Mouse (Mus musculus) embryonic facial prominence, embryonic 10.5 days (tissue): ENCODE results near the gene Chrnb2. TPM values are rescaled to one million over a fixed set of nuclear protein-coding genes. Genes with fewer than 3 reads are reported as not detected.
"Not testable (repeated sequence)": the region's sequence is repeated elsewhere in the genome, so short reads cannot be mapped to it uniquely, and the experiment has no call there.

Experiments
- DNase-seq: peaks from one replicate; pipeline ENCODE4 v3.0.0-alpha.2; 2017; ENCODE audit warnings: low spot score
- H3K27ac ChIP-seq: fragments of 300-500 bp; sonication (generic); replicated peaks from 2 replicates; pipeline ENCODE4 v1.5.1; 2016; ENCODE audit warnings: mild to moderate bottlenecking
- H3K27me3 ChIP-seq: fragments of 300-500 bp; sonication (generic); replicated peaks from 2 replicates; pipeline ENCODE4 v1.6.1; 2016; ENCODE audit warnings: low read depth, mild to moderate bottlenecking; ENCODE audit not compliant: poor library complexity, severe bottlenecking
- H3K36me3 ChIP-seq: fragments of 300-500 bp; sonication (generic); replicated peaks from 2 replicates; pipeline ENCODE4 v1.6.1; 2016; ENCODE audit warnings: mild to moderate bottlenecking, moderate library complexity
- H3K4me1 ChIP-seq: fragments of 300-500 bp; sonication (generic); 2 replicates; pipeline ENCODE4 v1.6.1; 2016
- H3K4me3 ChIP-seq: fragments of 300-500 bp; sonication (generic); 2 replicates; pipeline ENCODE4 v1.5.1; 2016; ENCODE audit warnings: mild to moderate bottlenecking, moderate library complexity
- H3K9me3 ChIP-seq: fragments of 300-500 bp; sonication (generic); 2 replicates; pipeline ENCODE4 v1.6.1; 2016; ENCODE audit warnings: mild to moderate bottlenecking
- whole genome bisulfite sequencing: fragments of 180-500 bp; shearing (Covaris S2); methylation state at CpG from one replicate; pipeline ENCODE4 v1.1.7; 2016; 5-methylcytosine and 5-hydroxymethylcytosine counted together
- polyA plus RNA-seq: library from polyadenylated mRNA; unstranded; fragments of >200 nt; fragmentation: Nextera tagmentation; extraction: Ambion mirVana; gene quantifications from 2 replicates; pipeline ENCODE4 v1.2.1, GENCODE M21; 2016

Chrnb2 gene
- 3.7 and 4.8 TPM in 2 replicates for polyA plus RNA-seq

DNA sequence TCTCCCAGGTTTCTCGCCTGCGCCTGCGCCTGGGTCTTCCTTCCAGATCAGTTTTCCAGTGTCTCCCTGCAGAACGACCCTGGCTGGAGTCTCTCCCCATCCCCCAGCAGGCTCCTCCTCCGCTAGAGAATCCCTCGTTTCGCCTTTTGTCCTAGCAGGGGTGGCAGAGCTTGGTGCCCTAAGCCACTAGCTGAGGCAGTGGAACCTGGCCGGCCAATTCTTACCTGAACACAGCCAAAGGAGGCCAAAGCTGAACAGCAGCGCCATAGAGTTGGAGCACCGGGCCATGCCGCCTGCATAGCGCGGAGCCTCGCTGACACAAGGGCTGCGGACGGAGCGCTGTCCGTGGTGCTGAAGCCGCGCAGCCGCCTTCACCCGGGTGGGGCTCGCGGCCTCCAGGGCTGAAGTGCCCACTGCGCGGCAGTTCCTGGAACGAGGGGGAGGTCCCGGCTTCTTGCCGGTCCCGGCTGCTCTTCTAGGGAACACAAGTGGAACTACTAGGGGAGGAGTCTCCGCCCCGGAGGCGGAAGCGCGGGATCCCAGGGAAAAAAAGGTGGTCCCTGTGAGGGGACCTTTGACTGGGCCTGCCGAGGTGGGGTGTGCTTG, at the start of gene Chrnb2:
Gene Chrnb2 (minus strand): TSS at position 514 of the 606 bp plus-strand sequence.
- H3K4me3 ChIP-seq = peak within 1 kb of the TSS; percentile 48
- peaks cover 18% of the 10 kb centered on the region for H3K27me3 ChIP-seq
- DNase-seq = peak; percentile 91
- H3K36me3 ChIP-seq = 0 out of 2 replicates have a peak, but pooled peaks cover under 1% of the 10 kb centered on the region
- WGBS = under 1% methylated on average over 36 of the region's 36 CpGs
- H3K27ac ChIP-seq = peak within 1 kb of the TSS; percentile 16; the same call in 1 of the 2 replicates
- peaks cover 20% of the 10 kb centered on the region for H3K4me1 ChIP-seq
- no peaks in the 10 kb centered on the region for H3K9me3 ChIP-seq

DNA sequence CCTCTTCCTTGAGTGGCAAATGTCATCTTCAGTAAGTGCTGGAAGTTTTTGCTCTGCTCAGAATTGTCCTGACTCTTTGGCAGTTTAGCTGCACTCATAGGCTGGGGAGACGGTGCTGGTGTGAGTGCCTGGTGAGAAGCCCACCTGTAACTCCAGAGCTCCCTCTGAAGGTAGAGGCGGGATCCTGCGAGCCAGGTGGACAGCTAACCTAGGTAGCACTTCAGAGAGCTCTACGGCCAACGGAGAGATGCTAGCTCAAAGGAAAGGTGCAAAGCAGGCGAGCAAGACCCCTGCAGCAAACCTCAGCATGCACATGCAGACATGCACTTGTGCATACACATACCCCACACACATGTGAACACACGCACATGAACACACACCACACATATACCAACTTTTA, 49.6 kb upstream of the Chrnb2 start:
- Histone ChIP-seq H3K9me3 (no peaks in the 10 kb centered on the region), H3K27me3 (no peaks in the 10 kb centered on the region), H3K27ac (no peak overlapping the region), H3K36me3 (no peaks in the 10 kb centered on the region), H3K4me3 (no peak overlapping the region), H3K4me1 (no peaks in the 10 kb centered on the region)
- 78% methylated on average over 7 of the region's 7 CpGs for WGBS
- no peak for DNase-seq

DNA sequence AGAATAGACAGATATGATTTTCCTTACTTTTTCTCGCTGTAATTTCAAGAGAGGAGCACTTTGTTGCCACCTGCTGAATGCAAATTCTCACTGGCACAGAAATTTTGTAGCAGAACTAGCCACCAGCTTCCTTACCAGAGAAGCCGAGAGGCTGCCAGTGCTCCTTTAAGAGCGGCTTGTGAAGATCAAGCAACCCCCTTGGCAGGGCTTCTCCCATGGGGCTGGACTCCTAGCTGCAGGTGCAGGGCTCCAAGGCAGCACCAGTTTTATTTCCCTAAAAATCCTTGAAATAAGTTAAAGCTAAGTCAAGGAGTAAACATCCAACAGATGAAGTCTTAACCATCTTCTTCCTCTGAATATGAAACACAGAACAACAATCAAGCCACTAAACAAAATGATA, 47.7 kb upstream of the Chrnb2 start:
- no peaks in the 10 kb centered on the region for H3K36me3 ChIP-seq
- no peak overlapping the region for H3K27ac ChIP-seq
- no peak for DNase-seq
- WGBS = 69% methylated on average over 3 of the region's 3 CpGs
- no peaks in the 10 kb centered on the region for H3K4me1 ChIP-seq
- H3K27me3 ChIP-seq = no peaks in the 10 kb centered on the region
- no peaks in the 10 kb centered on the region for H3K9me3 ChIP-seq
- H3K4me3 ChIP-seq = no peak overlapping the region

DNA sequence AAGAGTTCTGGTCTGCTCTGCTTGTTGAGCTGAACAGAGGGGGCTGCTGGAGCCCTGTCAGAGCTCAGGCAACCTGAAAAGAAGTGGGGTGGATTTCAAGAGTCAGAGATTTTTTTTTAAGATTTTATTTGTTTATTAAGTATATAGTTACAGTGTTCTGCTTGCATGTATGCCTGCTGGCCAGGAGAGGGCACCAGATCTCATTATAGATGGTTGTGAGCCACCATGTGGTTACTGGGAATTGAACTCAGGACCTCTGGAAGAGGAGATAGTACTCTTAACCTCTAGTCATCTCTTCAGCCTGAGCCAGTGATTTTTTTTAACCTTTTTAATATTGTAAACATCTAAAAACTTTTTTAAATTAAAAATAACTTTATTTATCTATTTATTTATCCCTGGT, 46.4 kb upstream of the Chrnb2 start:
- Histone ChIP-seq H3K4me3 (no peak overlapping the region), H3K27me3 (no peaks in the 10 kb centered on the region), H3K4me1 (no peaks in the 10 kb centered on the region), H3K36me3 (no peaks in the 10 kb centered on the region), H3K9me3 (no peaks in the 10 kb centered on the region), H3K27ac (no peak overlapping the region)
- DNase-seq = no peak

DNA sequence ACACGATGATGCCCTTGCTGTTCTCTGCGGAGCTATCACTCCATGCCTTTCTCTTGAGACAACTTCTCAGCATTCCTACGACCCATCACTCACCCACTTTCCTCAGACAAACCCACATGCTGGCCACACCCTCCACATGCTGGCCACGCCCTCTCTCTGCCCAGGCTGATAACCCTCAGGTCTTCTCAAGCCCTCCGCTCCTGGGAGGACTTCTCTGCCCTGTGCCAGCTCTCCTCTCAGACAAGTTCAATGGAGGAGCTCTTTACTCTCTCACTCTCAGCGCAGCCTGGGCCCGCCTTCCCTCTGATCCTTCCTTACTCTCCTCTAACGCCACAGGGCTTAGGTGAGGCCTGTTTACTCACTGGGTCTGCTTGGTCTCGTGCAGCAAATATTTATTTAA, 44.2 kb upstream of the Chrnb2 start:
- no peaks in the 10 kb centered on the region for H3K4me1 ChIP-seq
- 57% methylated on average over 9 of the region's 9 CpGs for WGBS
- no peaks in the 10 kb centered on the region for H3K36me3 ChIP-seq
- H3K9me3 ChIP-seq = 0 out of 2 replicates have a peak, but pooled peaks cover 3% of the 10 kb centered on the region
- no peaks in the 10 kb centered on the region for H3K27me3 ChIP-seq
- DNase-seq = no peak
- no peak overlapping the region for H3K27ac ChIP-seq
- H3K4me3 ChIP-seq = no peak overlapping the region

DNA sequence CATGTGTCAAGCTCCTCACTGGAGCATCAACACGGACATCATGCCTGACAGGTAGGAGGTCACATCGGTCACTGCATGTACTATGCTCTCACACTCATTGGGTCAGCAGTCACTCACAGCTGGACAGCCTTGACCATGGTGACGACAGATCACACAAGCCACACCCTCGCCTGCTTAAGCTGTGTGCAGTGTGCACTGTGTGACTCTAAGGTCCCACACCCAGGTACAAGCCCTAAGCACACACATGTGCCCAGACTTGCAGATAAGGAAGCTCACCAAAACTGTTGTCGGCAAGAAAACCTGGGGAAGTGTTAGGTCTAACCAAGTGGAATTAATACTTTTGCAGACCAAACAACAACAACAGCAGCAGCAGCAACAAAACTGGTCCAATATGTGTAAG, 43.4 kb upstream of the Chrnb2 start:
- H3K4me3 ChIP-seq = no peak overlapping the region

DNA sequence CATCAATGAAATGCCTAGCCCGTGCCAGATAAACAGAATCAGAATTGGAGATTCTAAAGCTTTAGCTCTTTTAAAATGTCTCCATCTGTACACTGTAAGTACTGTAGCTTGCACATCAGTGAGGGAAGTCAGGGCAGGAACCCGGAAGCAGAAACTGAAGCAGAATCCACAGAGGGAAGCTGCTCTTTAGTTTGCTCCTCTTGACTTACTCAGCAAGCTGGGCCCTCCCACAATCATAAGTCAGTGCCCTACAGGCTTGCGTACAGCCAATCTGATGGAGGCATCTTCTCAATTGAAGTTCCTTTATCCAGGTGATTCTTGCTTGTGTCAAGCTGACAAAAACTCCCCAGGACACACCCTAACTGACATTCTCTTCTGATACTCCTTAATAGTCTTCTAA, 42.7 kb upstream of the Chrnb2 start:
- Histone ChIP-seq H3K36me3 (no peaks in the 10 kb centered on the region), H3K4me3 (no peak overlapping the region), H3K9me3 (0 out of 2 replicates have a peak, but pooled peaks cover 3% of the 10 kb centered on the region), H3K27ac (no peak overlapping the region), H3K27me3 (no peaks in the 10 kb centered on the region; the same call in 1 of the 2 replicates), H3K4me1 (no peaks in the 10 kb centered on the region)
- DNase-seq = no peak
- WGBS = 93% methylated on average over 3 of the region's 3 CpGs

More for the DNA sequence above, 43.4 kb upstream of the Chrnb2 start:
- WGBS = 76% methylated on average over 5 of the region's 5 CpGs
- Histone ChIP-seq H3K36me3 (no peaks in the 10 kb centered on the region), H3K9me3 (0 out of 2 replicates have a peak, but pooled peaks cover 3% of the 10 kb centered on the region), H3K4me1 (no peaks in the 10 kb centered on the region), H3K27me3 (no peaks in the 10 kb centered on the region; the same call in 1 of the 2 replicates), H3K27ac (no peak overlapping the region)
- DNase-seq = no peak

DNA sequence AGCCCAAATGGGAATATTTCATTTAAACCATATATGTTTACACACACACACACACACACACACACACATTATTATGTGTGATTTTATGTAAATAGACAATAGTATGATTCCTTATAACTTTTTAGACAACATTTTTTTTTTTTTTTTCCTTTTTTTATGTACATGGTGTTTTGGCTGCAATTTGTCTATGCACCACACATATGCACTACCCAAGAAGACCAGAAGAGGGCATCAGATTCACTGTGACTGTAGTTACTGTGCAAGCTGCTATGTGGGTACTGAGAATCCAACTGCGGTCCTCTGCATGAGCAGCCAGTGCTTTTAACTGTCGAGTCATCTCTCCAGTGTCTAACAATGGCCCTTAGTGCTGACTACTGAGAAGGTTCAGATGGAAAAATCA, 42.3 kb upstream of the Chrnb2 start:
- no peak for DNase-seq
- H3K4me3 ChIP-seq = no peak overlapping the region
- 86% methylated on average over 2 of the region's 2 CpGs for WGBS
- no peaks in the 10 kb centered on the region; the same call in 1 of the 2 replicates for H3K27me3 ChIP-seq
- no peaks in the 10 kb centered on the region for H3K4me1 ChIP-seq
- H3K36me3 ChIP-seq = no peaks in the 10 kb centered on the region
- no peak overlapping the region for H3K27ac ChIP-seq
- H3K9me3 ChIP-seq = 0 out of 2 replicates have a peak, but pooled peaks cover 3% of the 10 kb centered on the region

DNA sequence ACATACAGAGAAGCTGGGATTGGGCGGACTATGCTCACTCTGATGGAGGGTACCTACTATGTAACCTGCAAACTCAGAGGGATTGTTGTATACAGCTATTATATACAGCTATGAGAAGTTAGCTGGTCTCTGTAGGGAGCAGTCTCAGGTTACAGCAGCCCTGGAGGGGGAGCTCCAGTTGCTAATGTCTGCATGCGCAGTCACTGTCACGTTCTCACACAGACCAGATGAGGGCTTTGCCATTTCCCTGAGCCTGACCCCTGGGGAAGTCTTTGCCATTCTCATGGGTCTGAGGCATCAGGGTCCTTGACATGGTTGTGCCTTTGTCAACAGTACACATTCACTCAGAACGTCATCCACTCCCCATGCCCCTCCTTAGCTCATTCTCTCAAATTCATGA, 40.7 kb upstream of the Chrnb2 start:
- no peaks in the 10 kb centered on the region for H3K36me3 ChIP-seq
- H3K27me3 ChIP-seq = no peaks in the 10 kb centered on the region; the same call in 1 of the 2 replicates
- H3K27ac ChIP-seq = no peak overlapping the region
- H3K9me3 ChIP-seq = 0 out of 2 replicates have a peak, but pooled peaks cover 3% of the 10 kb centered on the region
- H3K4me1 ChIP-seq = no peaks in the 10 kb centered on the region
- DNase-seq = no peak
- 61% methylated on average over 4 of the region's 4 CpGs for WGBS
- no peak overlapping the region for H3K4me3 ChIP-seq

DNA sequence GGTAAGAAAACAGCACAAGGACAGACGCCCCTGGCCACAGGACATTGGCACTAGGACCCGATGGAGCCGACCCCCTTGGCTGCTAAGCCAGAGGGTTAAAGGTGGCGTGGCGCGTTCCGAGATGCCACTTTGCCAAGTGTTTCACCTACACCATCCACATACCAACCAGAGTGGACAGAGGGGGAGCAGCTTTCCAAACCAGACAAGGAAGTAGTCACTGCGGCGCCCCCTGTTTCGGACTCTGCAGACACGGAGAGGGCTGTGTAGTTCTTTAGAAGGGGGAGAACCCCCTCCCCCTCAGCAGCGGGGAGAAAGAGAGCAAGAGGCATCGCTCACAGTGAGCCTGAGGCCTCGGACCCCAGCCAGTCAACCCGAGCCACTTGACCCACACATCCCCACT, 38.4 kb upstream of the Chrnb2 start:
- Histone ChIP-seq H3K9me3 (0 out of 2 replicates have a peak, but pooled peaks cover 3% of the 10 kb centered on the region), H3K27ac (no peak overlapping the region), H3K27me3 (no peaks in the 10 kb centered on the region; the same call in 1 of the 2 replicates), H3K4me1 (peaks cover 7% of the 10 kb centered on the region), H3K4me3 (no peak overlapping the region), H3K36me3 (no peaks in the 10 kb centered on the region)
- no peak for DNase-seq
- WGBS = 73% methylated on average over 15 of the region's 15 CpGs

DNA sequence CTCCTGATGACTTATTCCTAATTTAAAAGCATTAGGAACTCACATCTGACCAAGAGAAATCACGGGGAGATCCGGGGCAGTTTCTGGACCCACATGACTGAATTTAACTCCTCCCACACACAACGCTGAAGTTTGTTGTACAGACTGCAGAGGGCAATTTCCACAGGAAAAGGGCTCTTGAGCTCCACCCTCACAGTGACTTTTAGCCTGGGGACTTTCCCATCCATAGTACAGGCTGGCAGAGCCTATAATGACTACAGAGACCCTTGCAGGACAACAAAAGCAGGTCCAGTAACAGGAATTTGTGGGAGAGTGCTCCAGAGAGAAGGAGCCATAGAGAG, 37.0 kb upstream of the Chrnb2 start:
- peaks cover 7% of the 10 kb centered on the region for H3K4me1 ChIP-seq
- no peak overlapping the region for H3K4me3 ChIP-seq
- H3K9me3 ChIP-seq = 0 out of 2 replicates have a peak, but pooled peaks cover 3% of the 10 kb centered on the region
- H3K27me3 ChIP-seq = no peaks in the 10 kb centered on the region; the same call in 1 of the 2 replicates
- no peak for DNase-seq
- no peaks in the 10 kb centered on the region for H3K36me3 ChIP-seq
- WGBS = 23% methylated on average over 3 of the region's 3 CpGs
- no peak overlapping the region for H3K27ac ChIP-seq

DNA sequence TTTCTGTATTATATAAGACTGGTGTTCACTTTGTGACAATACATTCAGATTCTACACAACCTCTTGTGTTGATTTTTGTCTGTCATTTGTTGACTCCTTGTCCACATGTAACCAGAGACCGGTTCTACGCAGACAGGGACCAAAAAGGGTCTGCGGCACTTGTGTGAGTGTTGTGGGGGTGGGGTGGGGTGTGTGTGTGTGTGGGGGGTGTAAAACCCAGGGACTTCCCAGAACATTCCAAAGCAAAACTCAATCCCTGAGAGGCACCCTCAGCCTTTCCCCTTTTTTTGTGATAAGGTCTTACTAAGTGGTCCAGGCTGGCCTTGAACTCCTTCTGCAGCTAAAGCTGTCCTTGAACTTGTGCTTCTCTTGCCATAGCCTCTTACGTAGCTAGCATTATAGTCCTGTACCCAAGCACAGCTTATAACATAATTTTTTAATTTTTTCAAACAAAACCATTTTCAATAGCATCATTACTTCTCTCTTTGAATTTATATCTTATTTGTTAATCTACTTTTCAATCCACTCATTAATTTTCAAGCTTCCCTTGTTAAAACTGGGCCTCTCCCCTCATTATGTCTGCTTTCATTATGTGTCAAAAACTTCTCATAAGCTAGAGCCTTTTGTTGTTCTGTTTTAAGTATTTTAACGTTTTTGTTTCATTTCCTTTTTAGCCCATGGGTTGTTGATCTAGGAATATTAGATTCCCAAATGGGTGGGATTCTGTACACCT, 36.5 kb upstream of the Chrnb2 start:
- Histone ChIP-seq H3K27ac (no peak overlapping the region), H3K36me3 (no peaks in the 10 kb centered on the region), H3K4me3 (no peak overlapping the region), H3K4me1 (peaks cover 7% of the 10 kb centered on the region), H3K9me3 (0 out of 2 replicates have a peak, but pooled peaks cover 3% of the 10 kb centered on the region), H3K27me3 (no peaks in the 10 kb centered on the region; the same call in 1 of the 2 replicates)
- no peak for DNase-seq
- 60% methylated on average over 5 of the region's 5 CpGs for WGBS

DNA sequence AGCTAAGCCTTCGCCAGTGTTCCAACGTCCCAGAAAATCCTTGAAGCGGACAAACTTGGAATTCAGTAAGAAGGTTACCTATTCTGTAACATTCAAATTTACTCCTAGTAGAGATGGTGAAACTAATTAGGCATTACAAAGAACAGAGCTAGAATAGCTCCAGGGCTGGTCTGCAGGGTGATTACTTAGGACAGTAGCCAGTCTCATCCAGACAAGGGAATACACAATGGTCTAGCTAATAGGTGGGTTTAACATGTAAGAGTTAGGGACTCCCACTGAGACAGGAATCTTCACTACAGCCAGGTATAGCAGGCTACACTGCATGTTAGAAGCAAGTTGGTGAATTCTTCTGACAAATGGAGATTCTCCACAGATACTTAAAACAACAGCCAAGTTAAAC, 35.6 kb upstream of the Chrnb2 start:
- H3K27ac ChIP-seq, H3K36me3 ChIP-seq, H3K27me3 ChIP-seq, DNase-seq, H3K4me3 ChIP-seq, H3K9me3 ChIP-seq, H3K4me1 ChIP-seq: not testable (repeated sequence)
- 25% methylated on average over 3 of the region's 3 CpGs for WGBS
